Mouse (Mus musculus): Measurements from ENCODE around the gene Eef1akmt4. TPM values are rescaled to one million over a fixed set of nuclear protein-coding genes. Genes with fewer than 3 reads are reported as not detected.
"Not testable (repeated sequence)": the region's sequence is repeated elsewhere in the genome, so short reads cannot be mapped to it uniquely, and the experiment has no call there.

Eef1akmt4 gene
- polyA plus RNA-seq, 1 experiment = 4.3 TPM

GRCm38 (mm10) chr16:20638367-20638766, 27.0 kb downstream of the Eef1akmt4 start:
- WGBS = 77% methylated on average over 8 of the region's 8 CpGs
- H3K4me1 ChIP-seq (ENCODE audit: control insufficient read depth, insufficient read depth, low read length) = no peaks in the 10 kb centered on the region
- no peak overlapping the region for H3K27ac ChIP-seq (ENCODE audit: control insufficient read depth, insufficient read depth, low read depth, low read length, poor library complexity)
- H3K4me3 ChIP-seq (replicated peaks; ENCODE audit: control insufficient read depth, low read depth, low read length) = no peak overlapping the region
- TF ChIP-seq POLR2A (IDR thresholded peaks at IDR 0.05; ENCODE audit: borderline replicate concordance, control insufficient read depth, low read depth, low read length) = no peak
- TF ChIP-seq CTCF (IDR thresholded peaks at IDR 0.05; ENCODE audit: control insufficient read depth, insufficient read depth, low read length) = no peak

DNA sequence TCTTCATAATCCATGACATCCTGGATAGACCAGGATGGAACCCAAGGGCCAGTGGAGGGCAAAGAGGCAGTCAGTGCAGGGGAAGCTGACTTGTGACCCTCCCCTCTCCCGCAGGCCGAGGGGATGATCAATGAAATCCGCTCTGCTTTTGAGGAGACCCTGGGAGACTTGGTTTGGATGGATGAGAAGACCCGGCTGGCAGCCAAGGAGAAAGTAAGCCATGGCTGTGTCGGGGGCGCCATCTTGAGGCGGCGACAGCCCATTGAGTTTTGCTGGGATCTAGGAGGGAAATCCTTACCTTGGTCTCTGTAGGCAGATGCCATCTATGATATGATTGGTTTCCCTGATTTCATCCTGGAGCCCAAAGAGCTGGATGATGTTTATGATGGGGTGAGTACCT, 30.8 kb downstream of the Eef1akmt4 start:
- WGBS = 2% methylated on average over 8 of the region's 8 CpGs
- TF ChIP-seq POLR2A (IDR thresholded peaks at IDR 0.05; ENCODE audit: borderline replicate concordance, control insufficient read depth, low read depth, low read length) (no peak), CTCF (IDR thresholded peaks at IDR 0.05; ENCODE audit: control insufficient read depth, insufficient read depth, low read length) (peak; percentile 63)

DNA sequence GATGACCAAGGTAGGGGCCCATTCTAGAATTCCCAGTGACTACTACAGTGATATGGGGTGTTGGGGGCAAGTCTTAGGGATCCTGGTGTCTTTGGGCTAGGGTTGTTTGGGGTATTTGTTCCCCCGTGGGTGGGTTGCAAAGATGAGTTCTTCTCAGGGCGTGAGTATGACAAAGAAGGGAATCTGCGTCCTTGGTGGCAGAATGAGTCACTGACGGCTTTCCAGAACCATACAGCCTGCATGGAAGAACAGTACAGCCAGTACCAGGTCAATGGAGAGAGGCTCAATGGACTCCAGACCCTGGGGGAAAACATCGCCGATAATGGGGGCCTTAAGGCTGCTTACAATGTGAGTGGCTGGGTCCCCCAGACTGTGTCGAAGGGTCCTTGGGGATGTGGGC, 32.5 kb downstream of the Eef1akmt4 start:
- 76% methylated on average over 7 of the region's 7 CpGs for WGBS
- no peaks in the 10 kb centered on the region for H3K4me1 ChIP-seq (ENCODE audit: control insufficient read depth, insufficient read depth, low read length)
- no peak overlapping the region for H3K27ac ChIP-seq (ENCODE audit: control insufficient read depth, insufficient read depth, low read depth, low read length, poor library complexity)
- TF ChIP-seq POLR2A (IDR thresholded peaks at IDR 0.05; ENCODE audit: borderline replicate concordance, control insufficient read depth, low read depth, low read length) (no peak), CTCF (IDR thresholded peaks at IDR 0.05; ENCODE audit: control insufficient read depth, insufficient read depth, low read length) (no peak)
- no peak overlapping the region for H3K4me3 ChIP-seq (replicated peaks; ENCODE audit: control insufficient read depth, low read depth, low read length)

More for the DNA sequence above, 30.8 kb downstream of the Eef1akmt4 start:
- H3K4me3 ChIP-seq (replicated peaks; ENCODE audit: control insufficient read depth, low read depth, low read length) = no peak overlapping the region
- no peak overlapping the region for H3K27ac ChIP-seq (ENCODE audit: control insufficient read depth, insufficient read depth, low read depth, low read length, poor library complexity)
- H3K4me1 ChIP-seq (ENCODE audit: control insufficient read depth, insufficient read depth, low read length) = no peaks in the 10 kb centered on the region

DNA sequence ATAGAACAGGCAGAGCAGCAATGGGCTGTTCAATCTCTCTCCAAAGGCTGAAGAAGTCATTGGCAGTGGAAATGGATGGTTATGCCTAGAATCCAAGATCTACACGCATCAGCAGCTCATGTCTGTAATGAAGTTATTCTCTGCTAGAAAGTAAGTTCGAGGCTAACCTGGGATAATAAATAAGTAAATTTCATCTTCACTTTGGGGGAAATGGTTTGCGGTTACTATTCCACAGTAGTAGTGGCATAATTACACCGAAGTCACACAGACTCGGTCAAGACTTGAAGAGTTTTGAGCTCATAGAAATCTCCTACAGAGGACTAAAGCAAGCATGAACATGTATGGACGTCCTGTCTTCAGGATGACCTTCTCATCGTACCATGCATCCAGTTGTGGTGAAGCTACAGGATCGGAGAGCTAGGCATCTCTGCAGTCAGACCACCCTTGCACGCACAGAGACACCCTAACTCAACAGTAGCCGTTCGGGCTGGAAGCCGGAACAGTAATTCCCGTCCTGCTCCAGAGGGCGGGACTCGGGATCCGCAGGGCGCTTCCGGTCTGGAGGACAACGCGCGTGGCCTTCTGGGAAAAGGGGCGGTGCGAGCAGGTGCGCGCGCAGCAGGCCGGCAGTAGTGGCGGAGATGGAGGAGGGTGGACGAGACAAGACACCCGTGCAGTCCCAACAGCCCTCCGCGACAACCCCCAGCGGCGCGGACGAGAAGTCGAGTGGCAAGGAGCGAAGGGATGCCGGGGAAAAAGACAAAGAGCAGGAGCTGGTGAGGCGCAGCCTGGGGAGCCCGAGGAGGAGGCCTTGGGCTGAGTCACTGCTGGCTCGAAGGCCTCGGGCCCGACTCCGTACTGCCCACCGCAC, 39.9 kb downstream of the Eef1akmt4 start, which contains the start of gene Psmd2:
TSS of gene Psmd2 (plus strand) at position 577 of the 871 bp plus-strand sequence.
- peak within 1 kb of the TSS; percentile 2; the same call in 1 of the 2 replicates for H3K27ac ChIP-seq (ENCODE audit: control insufficient read depth, insufficient read depth, low read depth, low read length, poor library complexity)
- no peaks in the 10 kb centered on the region; the same call in 1 of the 2 replicates for H3K4me1 ChIP-seq (ENCODE audit: control insufficient read depth, insufficient read depth, low read length)
- peak within 1 kb of the TSS; percentile 79 for H3K4me3 ChIP-seq (replicated peaks; ENCODE audit: control insufficient read depth, low read depth, low read length)
- TF ChIP-seq CTCF (IDR thresholded peaks at IDR 0.05; ENCODE audit: control insufficient read depth, insufficient read depth, low read length) (no peak), POLR2A (IDR thresholded peaks at IDR 0.05; ENCODE audit: borderline replicate concordance, control insufficient read depth, low read depth, low read length) (peak; percentile 90; the same call in 1 of the 2 replicates)
- WGBS = under 1% methylated on average over 46 of the region's 46 CpGs

GRCm38 (mm10) chr16:20651947-20652310, 40.5 kb downstream of the Eef1akmt4 start:
- peak overlapping the region; percentile 79 for H3K4me3 ChIP-seq (replicated peaks; ENCODE audit: control insufficient read depth, low read depth, low read length)
- H3K4me1 ChIP-seq (ENCODE audit: control insufficient read depth, insufficient read depth, low read length) = no peaks in the 10 kb centered on the region; the same call in 1 of the 2 replicates
- H3K27ac ChIP-seq (ENCODE audit: control insufficient read depth, insufficient read depth, low read depth, low read length, poor library complexity) = peak overlapping the region; percentile 2; the same call in 1 of the 2 replicates
- 9% methylated on average over 12 of the region's 12 CpGs for WGBS
- TF ChIP-seq CTCF (IDR thresholded peaks at IDR 0.05; ENCODE audit: control insufficient read depth, insufficient read depth, low read length) = no peak
- TF ChIP-seq POLR2A (IDR thresholded peaks at IDR 0.05; ENCODE audit: borderline replicate concordance, control insufficient read depth, low read depth, low read length) = no peak

GRCm38 (mm10) chr16:20653315-20653714, 41.9 kb downstream of the Eef1akmt4 start:
- no peaks in the 10 kb centered on the region; the same call in 1 of the 2 replicates for H3K4me1 ChIP-seq (ENCODE audit: control insufficient read depth, insufficient read depth, low read length)
- no peak overlapping the region for H3K27ac ChIP-seq (ENCODE audit: control insufficient read depth, insufficient read depth, low read depth, low read length, poor library complexity)
- 50% methylated on average over 2 of the region's 2 CpGs for WGBS
- TF ChIP-seq CTCF (IDR thresholded peaks at IDR 0.05; ENCODE audit: control insufficient read depth, insufficient read depth, low read length) = no peak
- TF ChIP-seq POLR2A (IDR thresholded peaks at IDR 0.05; ENCODE audit: borderline replicate concordance, control insufficient read depth, low read depth, low read length) = no peak
- H3K4me3 ChIP-seq (replicated peaks; ENCODE audit: control insufficient read depth, low read depth, low read length) = no peak overlapping the region

GRCm38 (mm10) chr16:20657661-20658060, 46.3 kb downstream of the Eef1akmt4 start:
- no peak overlapping the region for H3K27ac ChIP-seq (ENCODE audit: control insufficient read depth, insufficient read depth, low read depth, low read length, poor library complexity)
- no peak overlapping the region for H3K4me3 ChIP-seq (replicated peaks; ENCODE audit: control insufficient read depth, low read depth, low read length)
- 60% methylated on average over 4 of the region's 4 CpGs for WGBS
- H3K4me1 ChIP-seq (ENCODE audit: control insufficient read depth, insufficient read depth, low read length) = no peaks in the 10 kb centered on the region
- TF ChIP-seq POLR2A (IDR thresholded peaks at IDR 0.05; ENCODE audit: borderline replicate concordance, control insufficient read depth, low read depth, low read length) (no peak), CTCF (IDR thresholded peaks at IDR 0.05; ENCODE audit: control insufficient read depth, insufficient read depth, low read length) (no peak)

GRCm38 (mm10) chr16:20668013-20668412, 56.6 kb downstream of the Eef1akmt4 start, which contains the start of gene Eif4g1:
TSS of gene Eif4g1 (plus strand) at chr16:20668313.
- H3K27ac ChIP-seq (ENCODE audit: control insufficient read depth, insufficient read depth, low read depth, low read length, poor library complexity); H3K4me1 ChIP-seq (ENCODE audit: control insufficient read depth, insufficient read depth, low read length); H3K4me3 ChIP-seq (replicated peaks; ENCODE audit: control insufficient read depth, low read depth, low read length): not testable (repeated sequence)
- 85% methylated on average over 6 of the region's 6 CpGs for WGBS

Other genes with a start within 250 kb of the Eef1akmt4 start
- gene Abcc5, start 185.2 kb upstream of the Eef1akmt4 start, polyA plus RNA-seq (2011; ENCODE audit: insufficient read depth, insufficient read length, low replicate concordance, missing spikeins) = 32.1 and 71.4 TPM in 2 replicates
- gene Eif2b5, start 112.8 kb upstream of the Eef1akmt4 start, polyA plus RNA-seq (2011; ENCODE audit: insufficient read depth, insufficient read length, low replicate concordance, missing spikeins) = 38.0 and 64.7 TPM in 2 replicates
- gene Dvl3, start 94.6 kb upstream of the Eef1akmt4 start, polyA plus RNA-seq (2011; ENCODE audit: insufficient read depth, insufficient read length, low replicate concordance, missing spikeins) = 12.1 and 19.5 TPM in 2 replicates
- 117 and 135 TPM in 2 replicates for gene Ap2m1, start 76.1 kb upstream of the Eef1akmt4 start, polyA plus RNA-seq (2011; ENCODE audit: insufficient read depth, insufficient read length, low replicate concordance, missing spikeins)
- 30.4 and 53.5 TPM in 2 replicates for gene Abcf3, start 63.0 kb upstream of the Eef1akmt4 start, polyA plus RNA-seq (2011; ENCODE audit: insufficient read depth, insufficient read length, low replicate concordance, missing spikeins)
- not detected in 2 replicates for gene Vwa5b2, start 22.1 kb upstream of the Eef1akmt4 start, polyA plus RNA-seq (2011; ENCODE audit: insufficient read depth, insufficient read length, low replicate concordance, missing spikeins)
- not detected in 2 replicates for gene Gm49333, start within 50 bp of the Eef1akmt4 start, polyA plus RNA-seq (2011; ENCODE audit: insufficient read depth, insufficient read length, low replicate concordance, missing spikeins)
- 7.5 and 11.3 TPM in 2 replicates for gene Alg3, start 142 bp downstream of the Eef1akmt4 start, polyA plus RNA-seq (2011; ENCODE audit: insufficient read depth, insufficient read length, low replicate concordance, missing spikeins)
- 1.3 TPM in 1 of 2 replicates, not detected in the other for gene Camk2n2, start 9.7 kb downstream of the Eef1akmt4 start, polyA plus RNA-seq (2011; ENCODE audit: insufficient read depth, insufficient read length, low replicate concordance, missing spikeins)
- gene Ece2, start 18.2 kb downstream of the Eef1akmt4 start, polyA plus RNA-seq (2011; ENCODE audit: insufficient read depth, insufficient read length, low replicate concordance, missing spikeins) = not detected in 2 replicates
- gene Psmd2, start 40.1 kb downstream of the Eef1akmt4 start, polyA plus RNA-seq (2011; ENCODE audit: insufficient read depth, insufficient read length, low replicate concordance, missing spikeins) = 194 and 227 TPM in 2 replicates
- 90.4 and 125 TPM in 2 replicates for gene Eif4g1, start 56.7 kb downstream of the Eef1akmt4 start, polyA plus RNA-seq (2011; ENCODE audit: insufficient read depth, insufficient read length, low replicate concordance, missing spikeins)
- 3.7 and 7.0 TPM in 2 replicates for gene Fam131a, start 81.6 kb downstream of the Eef1akmt4 start, polyA plus RNA-seq (2011; ENCODE audit: insufficient read depth, insufficient read length, low replicate concordance, missing spikeins)
- 31.6 and 50.1 TPM in 2 replicates for gene Polr2h, start 106.1 kb downstream of the Eef1akmt4 start, polyA plus RNA-seq (2011; ENCODE audit: insufficient read depth, insufficient read length, low replicate concordance, missing spikeins)
- gene Clcn2, start 106.2 kb downstream of the Eef1akmt4 start, polyA plus RNA-seq (2011; ENCODE audit: insufficient read depth, insufficient read length, low replicate concordance, missing spikeins) = 12.8 and 23.1 TPM in 2 replicates
- gene Chrd, start 121.5 kb downstream of the Eef1akmt4 start, polyA plus RNA-seq (2011; ENCODE audit: insufficient read depth, insufficient read length, low replicate concordance, missing spikeins) = 0.36 TPM in 1 of 2 replicates, not detected in the other
- not detected in 2 replicates for gene Thpo, start 122.9 kb downstream of the Eef1akmt4 start, polyA plus RNA-seq (2011; ENCODE audit: insufficient read depth, insufficient read length, low replicate concordance, missing spikeins)

Measured in bone marrow, adult 2 months (tissue).